Mouse (Mus musculus): ENCODE data around the gene Cdc37.
"Not testable (repeated sequence)": the region's sequence is repeated elsewhere in the genome, so short reads cannot be mapped to it uniquely, and the experiment has no call there.

The Cdc37 gene

DNA sequence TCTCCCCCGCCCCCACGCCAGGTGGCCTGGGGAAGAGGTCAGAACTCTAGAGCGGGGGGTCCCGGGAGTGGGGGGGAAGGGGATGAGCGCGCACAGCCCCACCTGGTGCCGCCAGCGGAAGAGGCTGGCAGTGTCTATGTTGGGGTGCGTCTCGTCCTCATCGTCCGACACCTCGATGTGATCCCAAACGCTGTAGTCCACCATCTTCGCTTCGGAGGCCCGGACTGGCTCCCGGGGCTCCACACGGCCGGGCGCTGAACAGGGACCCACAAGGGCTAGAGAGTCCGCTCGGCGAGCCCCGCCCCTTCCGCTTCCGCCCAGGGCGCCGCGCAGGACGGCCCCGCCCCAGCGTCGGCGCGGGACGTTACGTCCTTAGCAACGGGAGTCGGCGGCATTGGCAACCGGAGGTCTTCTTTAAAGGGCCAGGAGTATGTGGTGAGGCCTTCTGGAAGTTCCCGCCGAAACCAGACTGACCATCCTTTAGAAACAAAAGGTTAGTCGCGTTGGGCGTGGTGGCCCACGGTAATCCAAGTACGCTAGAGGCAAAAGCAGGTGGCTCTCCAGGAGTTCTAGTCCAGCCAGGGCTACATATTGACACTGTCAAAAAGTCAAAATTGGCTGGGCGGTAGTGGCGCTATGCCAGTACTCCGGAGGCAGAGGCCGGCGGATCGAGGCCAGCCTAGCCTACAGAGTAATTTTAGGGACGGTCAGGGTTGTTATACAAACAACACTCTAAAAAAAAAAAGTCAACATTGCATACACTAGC is at the start of gene Cdc37:
Gene Cdc37, minus strand, starts transcription at position 329 of the 766 bp plus-strand sequence.
- DNase-seq (ENCODE audit: low read depth, low spot score): peak; percentile 85

DNA sequence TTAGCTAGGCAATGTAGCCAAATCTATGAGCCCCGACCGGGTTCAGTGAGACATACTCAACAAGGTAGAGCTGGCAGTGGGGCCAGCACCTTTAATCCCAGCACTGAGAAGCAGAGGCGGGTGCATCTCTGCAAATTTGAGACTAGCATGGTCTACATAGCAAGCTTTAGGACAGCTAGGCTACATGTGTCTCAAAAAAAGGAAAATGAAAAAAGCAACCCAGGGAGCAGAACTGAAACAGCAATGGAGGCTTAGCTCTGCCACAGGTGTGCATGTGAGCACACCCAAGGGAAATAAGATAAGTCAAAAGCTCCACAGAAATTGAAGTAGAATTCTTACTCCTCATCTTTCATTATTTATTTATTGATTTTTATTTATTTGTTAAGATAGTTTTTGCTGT is 49.2 kb upstream of the Cdc37 start:
- DNase-seq (ENCODE audit: low read depth, low spot score): no peak

DNA sequence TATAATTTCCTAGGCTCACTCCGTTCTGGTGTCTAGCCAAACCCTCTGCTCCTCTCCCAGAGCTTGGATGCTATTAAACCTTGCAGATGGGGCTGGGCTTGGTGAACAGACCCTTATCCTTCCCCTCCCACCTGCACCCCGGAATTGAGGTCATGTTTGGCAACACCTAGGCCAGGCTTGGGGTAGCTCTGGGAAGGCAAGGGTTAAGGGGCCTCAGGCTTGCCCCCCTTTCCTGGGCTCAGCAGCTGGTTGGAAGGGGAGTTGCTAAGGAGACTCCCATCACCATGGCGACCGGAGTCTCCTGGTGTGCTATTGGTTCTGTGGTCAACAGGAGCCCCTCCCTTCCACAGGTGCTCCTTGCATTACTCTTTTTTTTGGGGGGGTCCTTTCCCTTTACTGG is 48.2 kb upstream of the Cdc37 start:
- no peak for DNase-seq (ENCODE audit: low read depth, low spot score)

DNA sequence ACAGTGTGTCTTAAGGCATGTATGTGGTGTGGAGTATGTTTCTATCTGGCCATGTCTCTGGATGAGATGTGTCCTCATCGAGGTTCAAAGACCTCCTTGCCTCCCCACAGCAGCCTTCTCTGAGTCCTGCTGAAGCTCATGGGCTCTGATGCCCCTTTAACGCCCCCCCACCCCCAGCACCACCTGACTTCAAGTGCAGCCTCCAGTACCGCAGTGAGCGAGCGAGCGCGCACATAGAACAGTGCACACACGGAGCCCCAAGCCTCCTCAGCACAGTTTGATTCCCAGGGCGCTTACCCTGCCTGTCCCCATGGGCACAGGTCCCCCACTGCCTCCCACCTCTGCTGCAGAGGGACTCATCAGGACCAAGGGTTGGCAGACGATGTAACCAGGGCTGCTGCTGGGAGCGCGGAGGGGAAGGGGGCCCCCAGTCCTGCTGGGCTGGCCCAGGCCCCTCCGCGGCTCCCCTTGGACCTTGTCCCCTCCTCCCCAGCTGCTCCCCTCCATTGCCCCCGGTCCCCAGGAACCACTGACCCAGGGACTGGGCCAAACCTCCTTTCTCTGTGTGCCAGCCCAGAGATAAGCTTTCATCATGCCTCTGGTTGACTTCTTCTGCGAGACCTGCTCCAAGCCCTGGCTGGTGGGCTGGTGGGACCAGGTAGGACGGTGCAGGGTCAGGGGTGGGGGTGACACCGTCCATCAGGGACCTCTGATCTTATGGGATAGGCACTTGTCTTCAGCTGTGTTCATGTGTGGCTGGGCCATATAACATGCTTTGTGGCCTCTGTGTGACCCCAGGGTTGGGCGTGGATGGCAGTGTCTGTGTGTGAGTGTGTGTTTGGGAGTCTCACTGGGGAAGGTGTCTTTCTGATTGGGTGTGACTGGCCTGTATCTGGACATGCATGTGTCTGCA is 47.0 kb upstream of the Cdc37 start:
- DNase-seq (ENCODE audit: low read depth, low spot score): no peak

DNA sequence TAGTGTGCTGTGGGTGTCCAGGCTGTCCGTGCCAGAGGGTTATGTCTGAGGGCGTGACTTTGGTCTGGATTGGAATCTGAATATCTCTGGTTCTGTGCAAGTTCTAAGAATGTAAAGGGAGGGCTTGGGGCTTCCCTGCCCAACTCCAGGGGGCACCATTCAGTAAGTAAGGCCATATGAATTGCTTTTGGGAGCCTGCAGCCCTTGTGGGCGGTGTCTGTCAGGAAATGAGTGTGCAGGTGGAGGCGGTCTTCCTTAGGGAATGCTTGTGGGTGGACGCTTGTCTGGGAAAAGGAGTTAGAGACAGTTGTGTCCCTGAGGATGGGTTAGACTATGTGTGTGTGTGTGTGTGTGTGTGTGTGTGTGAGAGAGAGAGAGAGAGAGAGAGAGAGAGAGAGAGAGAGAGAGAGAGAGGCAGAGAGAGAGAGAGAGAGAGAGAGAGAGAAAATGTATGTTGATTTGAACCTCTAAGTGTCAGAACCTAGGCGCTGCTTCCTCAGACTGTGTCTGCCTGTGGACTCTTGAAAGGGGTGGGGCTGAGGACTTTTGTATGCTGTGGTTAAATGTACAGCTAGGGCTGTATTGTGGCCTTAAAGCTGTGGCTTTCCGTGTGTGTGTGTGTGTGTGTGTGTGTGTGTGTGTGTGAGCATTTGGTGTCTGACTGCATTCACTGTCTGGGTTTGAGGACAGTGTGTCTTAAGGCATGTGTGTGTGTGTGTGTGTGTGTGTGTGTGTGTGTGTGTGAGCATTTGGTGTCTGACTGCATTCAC is 46.1 kb upstream of the Cdc37 start:
- not testable (repeated sequence) for DNase-seq (ENCODE audit: low read depth, low spot score)

DNA sequence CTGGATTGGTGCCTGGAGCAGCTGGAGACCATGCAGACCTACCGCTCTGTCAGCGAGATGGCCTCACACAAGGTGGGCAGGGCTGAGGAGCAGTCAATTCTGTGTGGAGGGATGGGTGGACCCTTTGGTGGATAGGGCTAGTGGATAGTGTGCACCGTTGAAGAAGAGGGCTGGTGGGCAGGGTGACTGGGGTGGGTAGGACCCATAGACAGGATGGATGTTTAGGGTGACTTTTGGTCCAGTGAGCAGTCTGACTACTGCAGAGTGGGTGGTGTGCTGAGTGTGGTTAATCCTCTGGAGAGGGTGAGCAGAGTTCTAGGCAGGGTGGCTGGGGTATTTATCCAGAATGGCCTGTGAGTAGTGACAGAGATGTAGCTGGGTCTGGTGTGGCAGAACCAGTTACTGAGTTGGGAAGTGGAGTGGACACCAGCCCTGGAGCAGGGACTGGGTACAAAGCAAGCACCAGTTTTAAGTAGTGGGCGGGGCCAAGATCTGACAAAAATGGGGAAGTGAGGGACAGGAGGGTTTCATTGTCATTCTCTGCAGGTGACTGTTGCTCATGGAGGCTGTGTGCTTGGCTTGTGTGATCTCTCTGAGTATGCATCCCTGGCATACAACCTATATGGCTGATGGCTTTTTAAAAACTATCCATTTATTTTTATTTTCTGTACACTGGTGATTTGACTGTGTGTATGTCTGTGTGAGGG is 45.2 kb upstream of the Cdc37 start:
- DNase-seq (ENCODE audit: low read depth, low spot score): no peak

DNA sequence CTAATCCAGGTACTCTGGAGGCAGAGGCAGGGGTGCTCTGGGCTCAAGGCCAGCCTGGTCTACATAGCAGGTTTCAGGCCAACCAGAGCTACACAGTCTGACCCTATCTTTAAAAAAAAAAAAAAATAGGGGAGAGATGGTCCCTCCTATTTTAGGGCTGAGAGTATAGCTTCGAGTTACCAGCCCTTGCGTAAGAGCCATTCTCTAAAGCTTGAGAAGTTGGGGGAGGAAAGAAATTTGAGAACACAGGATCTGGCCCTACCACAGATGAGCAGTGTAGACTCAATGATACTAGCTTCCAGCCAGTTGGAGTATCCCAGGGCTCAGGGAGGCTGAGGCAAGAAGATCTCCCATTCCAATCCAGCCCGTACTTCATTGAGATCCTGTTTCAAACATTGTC is 44.0 kb upstream of the Cdc37 start:
- no peak for DNase-seq (ENCODE audit: low read depth, low spot score)

DNA sequence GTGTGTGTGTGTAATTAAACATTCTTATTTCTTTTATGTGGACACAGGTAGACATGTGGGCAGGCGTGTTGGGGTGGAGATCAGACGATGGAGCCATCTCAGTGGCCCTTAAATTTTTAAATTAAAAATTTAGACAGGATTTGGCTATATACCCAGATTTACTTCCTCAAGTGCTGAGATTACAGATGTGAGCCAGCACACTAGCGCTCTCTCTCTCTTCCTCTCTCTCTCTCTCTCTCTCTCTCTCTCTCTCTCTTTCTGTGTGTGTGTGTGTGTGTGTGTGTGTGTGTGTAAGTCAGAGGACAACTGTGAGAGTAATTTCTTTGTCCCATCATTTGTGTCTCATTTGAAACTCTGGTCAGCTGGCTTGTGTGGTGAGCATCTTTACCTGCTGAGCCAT is 40.9 kb upstream of the Cdc37 start:
- DNase-seq (ENCODE audit: low read depth, low spot score): no peak

DNA sequence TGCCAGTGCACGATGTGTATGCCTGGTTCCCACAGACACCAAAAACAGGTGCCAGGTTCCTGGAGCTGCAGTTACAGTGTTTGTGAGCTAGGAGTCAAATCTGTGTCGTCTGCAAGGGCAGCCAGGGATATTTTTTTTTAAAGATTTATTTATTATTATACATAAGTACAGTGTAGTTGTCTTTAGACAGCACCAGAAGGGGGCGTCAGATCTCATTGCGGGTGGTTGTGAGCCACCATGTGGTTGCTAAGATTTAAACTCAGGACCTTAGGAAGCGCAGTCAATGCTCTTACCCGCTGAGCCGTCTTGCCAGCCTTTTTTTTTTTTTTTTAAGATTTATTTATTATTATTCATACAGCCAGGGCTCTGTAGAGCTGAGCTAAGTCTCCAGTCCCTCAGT is 40.1 kb upstream of the Cdc37 start:
- DNase-seq (ENCODE audit: low read depth, low spot score): no peak

DNA sequence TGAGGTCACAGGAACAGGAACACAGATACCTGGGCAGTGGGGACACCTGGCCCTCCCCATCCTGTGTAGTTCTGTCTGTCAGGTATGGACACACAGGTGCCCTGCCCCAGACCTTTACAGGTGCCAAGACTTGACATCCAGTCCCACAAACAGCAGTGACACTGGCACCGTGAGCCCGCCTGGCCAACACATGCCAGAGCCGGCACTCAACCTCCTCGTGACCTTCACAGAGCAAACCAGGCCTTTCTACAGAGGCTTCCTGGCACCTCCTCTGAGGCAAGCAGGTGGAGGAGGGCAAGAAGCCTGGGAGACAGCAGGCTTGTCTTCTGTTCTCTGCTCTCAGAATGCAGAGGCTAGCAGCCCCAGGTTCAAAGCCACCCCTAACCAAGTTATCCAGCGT is 35.7 kb upstream of the Cdc37 start:
- no peak for DNase-seq (ENCODE audit: low read depth, low spot score)

DNA sequence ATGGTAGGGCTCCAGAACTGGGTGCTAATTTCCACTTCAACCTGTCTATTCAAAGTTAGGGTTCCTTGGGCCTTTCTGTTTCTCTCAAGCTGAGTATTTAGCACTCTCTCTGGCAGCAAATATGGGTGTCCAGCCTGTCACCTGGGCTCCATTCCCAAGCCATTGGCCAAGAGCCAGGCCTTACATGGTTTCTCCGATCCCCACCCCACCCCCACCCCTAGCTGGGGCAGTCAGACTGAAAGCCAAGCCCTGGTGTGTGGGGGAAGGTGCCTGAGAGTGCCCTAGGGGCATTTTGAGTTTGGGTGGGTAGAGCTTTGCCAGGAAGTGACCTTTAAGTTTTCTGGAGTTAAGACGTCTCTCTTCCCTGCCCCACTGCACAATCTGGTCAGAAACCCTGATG is 35.0 kb upstream of the Cdc37 start:
- no peak for DNase-seq (ENCODE audit: low read depth, low spot score)

DNA sequence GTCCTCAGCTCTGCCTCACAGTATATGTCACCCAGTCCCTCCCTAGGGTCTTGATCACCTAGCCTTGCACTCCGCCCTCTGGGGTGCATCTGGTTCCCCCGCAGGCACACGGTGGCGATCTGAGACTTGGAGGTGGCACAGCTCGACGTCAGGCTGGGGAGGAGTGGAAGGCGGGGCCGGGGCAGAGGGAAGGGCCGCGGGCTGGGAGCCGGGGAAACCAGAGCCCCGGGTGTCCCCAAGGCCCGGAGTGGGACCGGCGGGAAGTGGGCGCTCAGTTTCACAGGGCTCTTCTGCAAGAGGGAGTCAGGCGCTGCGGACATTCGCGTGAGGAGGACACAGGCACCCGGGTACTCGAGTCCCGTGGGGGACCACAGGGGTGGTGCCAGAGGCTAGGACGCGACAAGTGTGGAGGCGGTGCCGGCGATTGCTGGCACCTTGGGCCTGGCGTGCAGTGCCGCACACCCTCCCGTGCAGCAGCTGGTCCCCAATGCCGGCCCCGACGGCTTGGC is 34.2 kb upstream of the Cdc37 start:
- DNase-seq (ENCODE audit: low read depth, low spot score): no peak

DNA sequence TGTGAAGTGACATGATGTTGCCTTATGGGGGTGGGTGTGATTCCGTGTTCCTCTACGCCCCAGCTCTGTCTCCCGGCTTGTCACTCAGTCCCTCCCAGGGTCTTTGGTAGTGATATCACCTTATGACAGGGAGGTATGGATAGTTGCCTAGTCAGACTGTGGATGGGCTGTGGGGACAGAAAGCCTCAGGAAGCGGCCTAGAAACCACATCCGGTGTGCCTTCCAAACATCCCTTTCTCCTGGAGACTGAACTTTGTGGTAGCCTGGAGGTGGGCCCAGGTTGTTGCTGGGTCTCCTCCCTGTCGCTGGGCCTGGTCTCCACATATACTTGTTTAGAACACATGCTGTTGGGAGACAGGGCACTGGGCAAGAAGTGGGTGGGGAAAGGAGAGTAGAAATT is 33.6 kb upstream of the Cdc37 start:
- DNase-seq (ENCODE audit: low read depth, low spot score): no peak

DNA sequence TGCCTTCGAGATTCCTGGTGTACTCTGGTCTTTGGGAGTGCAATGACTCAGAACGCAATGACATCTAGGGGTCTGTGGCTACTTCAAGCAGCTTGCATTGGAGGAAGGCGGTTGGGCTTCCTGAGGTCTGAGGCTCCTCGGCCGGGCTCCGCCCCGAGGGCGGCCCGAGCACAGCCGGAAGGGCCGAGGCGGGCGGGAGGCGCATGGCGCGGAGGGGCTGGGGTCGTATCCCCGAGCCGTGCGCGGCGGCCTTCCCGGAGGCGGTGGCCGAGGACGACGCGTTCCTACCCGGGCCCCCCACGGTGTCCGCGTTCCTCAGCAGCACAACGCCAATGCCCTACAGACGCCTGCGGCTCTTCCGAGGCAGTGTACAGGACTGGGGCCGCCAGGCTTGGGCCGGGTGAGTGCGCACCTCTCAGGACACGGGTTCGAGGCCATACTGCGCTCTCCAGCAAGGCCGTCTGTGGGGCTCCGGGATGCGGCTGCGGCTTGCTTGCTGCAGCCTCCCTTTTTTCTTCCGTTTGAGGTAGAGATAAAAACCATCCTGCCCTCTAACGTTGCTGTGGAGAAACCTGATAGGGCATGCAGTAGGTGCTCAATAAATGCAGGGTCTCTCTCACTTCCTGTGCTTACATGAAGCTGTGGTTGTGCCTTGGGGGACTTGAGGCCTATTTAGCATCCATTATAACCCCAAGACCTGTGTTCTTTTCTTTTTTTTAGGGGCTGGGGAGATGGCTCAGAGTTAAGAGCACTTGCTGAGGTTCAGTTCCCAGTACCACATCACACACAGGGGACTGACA is 31.8 kb upstream of the Cdc37 start:
- DNase-seq (ENCODE audit: low read depth, low spot score): no peak

DNA sequence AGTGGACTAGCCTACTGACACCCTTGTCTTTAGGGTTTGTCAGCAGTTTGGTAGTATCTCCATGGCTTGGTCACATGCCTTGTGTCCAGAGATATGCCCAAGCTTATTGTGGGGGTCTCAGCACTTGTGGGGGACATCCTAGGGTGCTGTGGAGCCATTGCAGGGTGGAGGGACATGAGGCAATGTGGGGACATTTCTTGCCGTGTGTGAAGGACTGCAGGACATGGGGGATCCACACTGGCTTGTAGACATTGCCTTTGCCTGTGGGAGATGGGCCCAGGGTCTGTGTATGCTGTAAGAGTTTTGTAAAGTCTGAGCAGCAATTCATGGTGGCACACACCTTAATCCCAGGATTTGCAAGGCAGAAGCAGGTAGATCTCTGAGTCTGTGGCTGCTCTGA is 31.1 kb upstream of the Cdc37 start:
- DNase-seq (ENCODE audit: low read depth, low spot score): no peak

DNA sequence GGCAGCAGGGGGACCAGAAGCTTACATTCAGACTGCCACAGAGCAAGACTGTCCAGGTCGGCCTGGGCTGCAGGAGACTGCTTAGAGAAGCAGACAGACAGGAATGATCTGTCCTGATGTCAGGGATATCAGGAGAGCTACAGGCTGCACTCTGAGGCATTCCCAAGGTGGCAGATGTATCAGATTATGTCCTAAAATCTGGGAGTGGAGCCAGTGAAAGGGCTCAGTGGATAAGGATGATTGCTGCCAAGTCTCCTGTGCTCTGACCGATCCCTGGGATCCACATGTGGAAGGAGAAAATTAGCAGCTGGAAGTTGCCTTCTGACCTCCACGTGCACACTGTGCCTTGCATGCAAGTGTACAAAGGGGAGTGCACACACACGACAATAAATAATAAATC is 30.6 kb upstream of the Cdc37 start:
- DNase-seq (ENCODE audit: low read depth, low spot score): no peak

DNA sequence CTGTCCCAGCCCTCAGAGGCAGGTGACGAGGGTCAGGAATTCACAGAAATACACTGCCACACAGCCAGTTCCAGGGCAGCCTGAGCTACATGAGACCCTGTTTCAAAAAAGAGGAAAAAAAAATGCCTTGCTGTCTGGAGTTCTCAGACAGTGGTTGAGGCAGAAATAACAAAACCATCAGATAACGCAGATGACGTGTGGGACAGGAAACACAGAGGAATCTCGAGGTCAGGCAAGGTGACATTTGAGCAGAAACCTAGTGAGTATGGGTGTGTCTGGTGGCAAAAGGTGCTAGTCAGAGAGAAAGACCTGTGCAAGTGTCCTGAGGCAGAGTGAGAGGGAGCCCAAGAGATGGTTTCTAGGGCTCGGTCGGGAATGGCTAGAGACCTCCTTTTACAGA is 22.6 kb upstream of the Cdc37 start:
- no peak for DNase-seq (ENCODE audit: low read depth, low spot score)

DNA sequence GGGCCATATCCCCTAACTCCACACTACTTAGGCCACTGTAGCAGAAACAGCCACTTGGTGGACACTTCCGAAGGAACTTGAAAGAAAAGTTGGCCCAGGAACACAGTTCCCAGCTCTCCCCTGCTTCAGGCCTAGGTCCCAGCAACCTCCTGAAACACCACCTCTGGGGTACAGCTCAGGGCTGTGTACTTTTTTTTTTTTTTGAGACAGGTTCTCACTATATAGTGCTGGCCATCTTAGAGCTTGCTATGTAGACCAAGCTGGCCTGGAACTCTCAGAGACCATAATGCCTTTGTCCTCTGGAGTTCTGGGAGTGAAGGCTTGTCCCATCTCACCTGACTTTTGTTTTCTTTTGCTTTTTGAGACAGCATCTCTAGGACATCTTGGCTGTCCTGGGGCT is 19.4 kb upstream of the Cdc37 start:
- no peak for DNase-seq (ENCODE audit: low read depth, low spot score)

DNA sequence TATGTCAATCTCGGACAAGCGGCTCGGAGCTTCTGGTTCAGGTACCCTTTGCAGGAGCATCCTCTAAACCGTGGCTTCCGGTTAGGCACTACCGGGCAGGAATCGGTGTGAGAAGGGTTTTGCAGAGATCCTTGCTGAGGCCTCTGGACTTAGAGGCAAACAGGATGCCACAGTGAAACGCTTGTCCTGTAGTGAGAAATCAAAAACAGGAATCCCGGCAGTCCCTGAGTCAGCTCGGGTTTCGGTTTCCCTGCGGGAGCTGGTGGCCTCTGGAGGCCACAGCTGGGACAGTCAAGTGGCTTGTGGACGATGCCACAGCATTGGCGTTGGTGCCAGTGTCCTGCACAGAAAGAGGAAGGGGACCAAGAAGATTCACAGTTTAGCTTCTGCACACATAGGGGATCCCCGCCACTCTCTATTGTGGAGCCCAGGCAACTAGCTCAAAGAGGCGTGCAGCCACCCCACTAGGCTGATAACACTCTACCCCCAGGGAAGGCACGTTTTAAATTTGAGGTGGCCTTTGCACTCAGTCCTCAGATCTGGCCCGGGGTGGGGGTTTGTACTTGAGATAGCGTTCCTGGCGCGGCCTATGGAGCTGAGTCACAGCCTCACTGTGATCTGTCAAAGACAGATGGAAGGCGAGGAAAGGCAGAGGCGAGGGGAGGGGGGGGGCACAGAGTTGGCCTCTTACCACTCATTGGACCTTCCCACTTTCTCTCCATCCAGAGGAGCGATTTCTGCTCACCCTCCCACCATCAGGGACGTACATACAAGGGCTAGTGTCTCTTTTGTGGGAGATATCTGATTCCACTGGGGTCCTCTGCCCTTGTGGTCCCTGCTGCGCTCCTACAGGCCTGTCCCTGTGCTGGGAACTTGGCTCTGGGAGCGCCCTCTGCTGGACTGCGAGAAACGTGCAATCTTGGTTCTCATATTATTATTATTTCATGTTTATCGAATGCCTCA is 18.7 kb upstream of the Cdc37 start:
- DNase-seq (ENCODE audit: low read depth, low spot score): peak; percentile 63

All from c-Kit-negative CD71-positive TER-119-positive erythroid progenitor cells, embryonic 14.5 days (primary cell).